Mouse (Mus musculus): ENCODE results near the gene Ifnab.

Ifnab gene

GRCm38 (mm10) chr4:88676824-88677223 lies 14.3 kb downstream of the Ifnab start, which contains the start of gene Ifna16:
TSS of gene Ifna16 (minus strand) at chr4:88676924.
- DNase-seq (ENCODE audit: low read depth) = no peak

- no peak for DNase-seq (ENCODE audit: low read depth)
These were observed 35.7 kb downstream of the Ifnab start for GRCm38 (mm10) chr4:88655461-88655860.

GRCm38 (mm10) chr4:88653644-88654043 lies 37.5 kb downstream of the Ifnab start:
- DNase-seq (ENCODE audit: low read depth) = no peak

- DNase-seq (ENCODE audit: low read depth) = no peak
These were observed 46.8 kb downstream of the Ifnab start, which contains the start of gene Ifna13 for GRCm38 (mm10) chr4:88644359-88644758. TSS of gene Ifna13 (minus strand) at chr4:88644459.

- no peak for DNase-seq (ENCODE audit: low read depth)
These were observed 48.6 kb downstream of the Ifnab start for GRCm38 (mm10) chr4:88642526-88642925.

GRCm38 (mm10) chr4:88641077-88641831 lies 49.9 kb downstream of the Ifnab start:
- peak; percentile 100 for DNase-seq (ENCODE audit: low read depth)

- no peak for DNase-seq (ENCODE audit: low read depth)
These were observed 50.5 kb downstream of the Ifnab start for GRCm38 (mm10) chr4:88640704-88641076.

Data from c-Kit-positive CD71-positive TER-119-negative erythroid progenitor cells, embryonic 14.5 days (primary cell).